Mouse (Mus musculus): ENCODE data around the gene Styx.
"Not testable (repeated sequence)": the region's sequence is repeated elsewhere in the genome, so short reads cannot be mapped to it uniquely, and the experiment has no call there.

Gene Styx

DNA sequence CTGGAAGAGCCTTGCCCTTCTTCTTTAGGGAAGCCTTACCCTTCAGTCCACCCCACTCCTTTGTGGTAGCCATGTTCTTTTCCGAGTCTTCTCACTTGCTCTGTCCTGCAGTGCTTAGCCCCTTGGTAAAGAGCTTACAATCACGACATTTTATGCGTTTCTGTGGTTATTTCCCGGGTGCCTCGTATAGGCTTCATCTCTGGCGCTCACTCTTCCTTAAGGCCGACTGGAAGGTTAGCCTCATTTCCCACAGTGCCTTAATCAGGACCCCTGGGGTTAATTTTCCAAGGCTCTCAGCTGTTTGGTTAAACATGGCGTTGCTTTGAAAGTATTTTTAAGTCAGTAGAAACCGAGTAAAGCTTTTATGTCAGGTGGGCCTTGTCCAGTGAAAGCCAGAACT lies 88.5 kb downstream of the Styx start:
- DNase-seq (ENCODE audit: low read depth) = no peak

DNA sequence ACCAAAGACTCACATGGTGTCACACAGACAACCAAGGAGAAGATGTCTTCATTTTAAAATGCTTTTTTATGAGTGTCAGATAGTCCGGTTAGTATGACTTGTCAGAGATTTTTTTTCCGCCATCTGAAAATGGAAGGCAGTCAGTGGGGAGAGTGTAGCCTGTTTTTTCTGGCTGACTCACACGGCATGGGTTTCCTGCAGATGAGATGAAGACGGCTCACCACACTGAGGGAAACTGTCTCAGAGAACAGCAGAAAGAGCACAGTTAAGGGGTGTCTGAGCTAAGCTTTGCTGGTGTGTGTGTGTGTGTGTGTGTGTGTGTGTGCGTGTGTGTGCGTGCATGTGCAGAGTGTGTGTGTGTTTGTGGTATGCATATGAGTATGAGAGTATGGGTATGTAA lies 90.4 kb downstream of the Styx start:
- DNase-seq (ENCODE audit: low read depth) = no peak

DNA sequence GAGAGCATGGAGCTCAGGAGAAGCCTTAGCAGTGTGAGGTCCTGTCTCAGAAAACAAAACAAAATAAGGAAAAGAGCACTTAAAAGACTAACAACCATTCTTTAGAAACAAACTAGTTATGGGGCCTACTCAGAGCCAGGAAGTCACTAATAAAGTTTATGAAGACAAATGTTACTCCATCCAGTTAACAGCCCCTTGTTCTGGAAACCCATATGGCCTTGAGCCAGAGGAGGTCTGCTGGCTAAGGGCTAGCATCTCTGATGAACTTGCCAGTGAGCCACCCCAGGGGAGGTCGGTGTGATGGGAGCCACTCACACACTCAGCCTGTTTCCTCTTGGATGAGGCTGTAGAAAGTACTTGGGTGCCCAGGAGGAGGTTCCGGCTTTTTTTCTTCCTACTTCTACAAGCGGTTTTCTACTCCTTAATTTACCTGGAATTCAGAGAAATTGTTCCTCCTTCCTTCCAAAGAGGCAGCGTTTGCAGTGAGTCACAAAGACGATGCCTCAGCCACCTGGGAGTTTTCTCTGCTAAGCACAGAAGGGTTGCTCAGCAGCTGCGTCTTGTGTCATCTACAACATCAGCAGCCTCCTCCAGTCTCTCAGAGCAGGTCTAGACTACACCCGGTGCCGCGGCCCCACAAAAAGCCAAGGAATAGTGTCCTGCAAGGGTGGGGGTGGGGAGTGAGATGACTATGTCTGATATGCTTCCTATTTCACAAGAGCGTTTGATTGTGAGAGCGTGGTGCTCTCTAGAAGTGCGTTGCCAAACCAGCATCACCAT lies 92.1 kb downstream of the Styx start:
- DNase-seq (ENCODE audit: low read depth) = no peak

DNA sequence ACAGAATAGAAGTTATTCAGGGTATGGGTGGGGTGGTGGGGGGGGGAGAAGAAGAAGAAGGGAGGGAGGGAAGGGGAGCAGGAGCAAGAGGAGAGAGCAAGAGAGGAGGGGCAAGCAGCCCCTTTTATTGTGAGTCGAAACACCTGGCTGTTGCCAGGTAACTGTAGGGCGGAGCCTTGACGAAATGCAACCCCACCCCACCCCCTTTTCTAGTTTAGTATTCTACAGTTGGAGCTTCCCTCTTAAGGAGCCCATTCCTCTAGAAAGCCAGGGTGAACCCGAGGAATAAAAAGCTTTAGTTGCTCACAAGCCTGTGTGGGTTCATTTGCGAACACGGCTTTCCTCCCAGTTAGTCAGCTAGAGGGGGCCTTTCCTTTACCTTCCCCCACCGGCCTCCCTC lies 94.0 kb downstream of the Styx start:
- DNase-seq (ENCODE audit: low read depth) = no peak

DNA sequence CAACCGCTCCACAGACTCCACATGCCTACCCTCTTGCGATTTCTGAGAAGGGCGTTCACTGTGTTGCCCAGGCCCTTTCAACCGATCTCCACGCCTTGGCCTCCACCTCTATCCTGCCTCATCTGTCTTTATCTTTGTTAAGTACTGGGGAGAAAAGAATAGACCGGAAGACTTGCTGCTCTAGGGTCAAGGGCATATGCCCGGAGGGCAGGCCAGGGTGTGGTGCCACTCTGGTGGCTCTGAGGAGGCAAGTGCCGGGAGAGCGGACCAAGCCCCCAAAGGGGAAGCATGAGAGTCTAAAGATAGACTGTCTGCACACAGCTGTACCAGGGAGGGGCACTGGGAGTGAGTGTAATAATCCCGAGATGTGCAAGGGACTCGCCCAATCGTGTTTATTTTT lies 94.6 kb downstream of the Styx start:
- no peak for DNase-seq (ENCODE audit: low read depth)

DNA sequence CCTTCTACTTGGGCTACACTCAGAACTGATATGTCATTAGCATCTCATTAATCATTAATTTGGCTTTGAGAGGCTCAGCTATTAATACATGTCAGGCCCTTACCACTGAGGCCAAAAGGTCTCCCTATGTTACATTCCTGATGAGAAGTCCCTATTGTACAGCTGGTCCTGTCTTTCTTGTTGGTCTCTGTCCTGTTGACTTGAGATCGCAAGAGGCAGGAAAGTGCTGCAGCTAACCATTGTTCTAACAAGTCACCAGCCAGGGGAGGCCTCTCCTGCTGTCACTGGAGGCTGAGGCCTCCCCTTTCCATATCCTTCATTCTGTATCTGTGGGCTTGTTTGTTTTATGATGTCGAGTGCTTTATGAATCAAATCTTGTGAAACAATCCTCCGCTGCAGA lies 95.9 kb downstream of the Styx start:
- no peak for DNase-seq (ENCODE audit: low read depth)

DNA sequence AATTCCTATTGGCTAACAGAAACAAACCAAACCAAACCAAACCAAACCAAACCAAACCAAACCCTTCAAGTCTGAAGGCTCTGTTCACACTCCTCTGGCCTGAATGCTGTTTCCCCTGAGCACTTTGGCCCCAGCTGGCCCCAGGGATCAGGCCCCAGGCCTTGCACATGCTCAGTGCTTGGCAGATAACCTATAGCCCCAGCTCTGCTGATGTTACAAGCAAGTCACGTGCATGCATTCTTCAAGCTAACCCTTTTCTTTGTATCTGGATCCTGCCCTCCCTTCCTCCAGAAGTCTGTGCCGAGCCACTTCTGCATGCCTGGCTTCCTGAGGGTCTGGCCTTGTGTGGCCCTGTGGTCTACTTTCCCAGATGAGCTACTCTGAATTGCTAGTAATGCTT lies 100.2 kb downstream of the Styx start:
- DNase-seq (ENCODE audit: low read depth) = no peak

DNA sequence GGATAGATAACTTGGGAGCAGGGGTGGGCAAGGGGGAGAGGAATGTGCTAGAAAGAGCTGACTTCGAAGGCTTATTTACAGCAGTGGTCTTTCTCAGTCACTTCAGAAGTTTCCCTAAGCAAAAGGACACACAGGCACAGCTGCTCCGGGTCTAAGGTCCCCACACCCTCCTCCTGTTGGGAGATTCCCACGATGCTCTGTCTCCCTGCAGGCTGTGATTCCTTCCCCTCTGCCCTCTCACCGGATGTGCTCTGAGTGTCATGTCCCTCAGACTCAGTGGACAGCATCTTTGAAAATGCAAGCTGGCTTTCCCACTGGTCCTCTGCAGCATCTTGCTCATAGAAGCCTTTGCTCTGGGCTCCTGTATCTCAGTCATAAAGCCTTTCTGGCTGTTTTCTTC lies 101.3 kb downstream of the Styx start:
- DNase-seq (ENCODE audit: low read depth) = no peak

DNA sequence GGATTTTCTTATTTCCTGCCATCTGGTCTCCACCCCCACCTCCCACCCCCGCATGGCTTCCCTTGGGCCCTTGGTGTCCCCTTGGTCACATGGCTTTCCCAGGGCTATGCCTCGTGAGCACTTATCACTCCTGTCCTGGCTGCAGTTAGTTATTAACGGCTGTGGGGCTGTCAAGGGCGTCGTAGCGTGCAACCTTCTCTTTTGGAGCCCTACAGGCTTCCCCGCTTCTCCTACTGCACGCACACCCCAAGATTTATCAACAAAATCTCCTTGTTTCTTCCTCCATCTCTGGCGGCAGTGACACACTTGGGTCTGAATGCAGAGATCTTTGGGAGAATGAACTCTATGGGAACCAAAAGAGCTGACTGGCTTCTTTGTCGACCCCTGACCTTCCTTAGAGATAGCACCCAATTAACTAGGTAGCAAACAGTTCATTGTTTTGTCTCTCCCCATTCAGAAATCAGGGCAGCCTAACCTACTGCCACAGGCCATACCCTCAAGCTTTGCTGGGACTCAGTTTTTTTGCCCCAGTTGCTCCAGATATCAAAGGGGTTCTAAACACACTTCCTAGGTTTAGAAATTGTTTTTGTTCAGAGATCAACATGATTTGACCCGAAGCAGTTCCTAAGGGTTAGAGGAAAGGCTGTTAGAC lies 102.1 kb downstream of the Styx start:
- DNase-seq (ENCODE audit: low read depth) = no peak

DNA sequence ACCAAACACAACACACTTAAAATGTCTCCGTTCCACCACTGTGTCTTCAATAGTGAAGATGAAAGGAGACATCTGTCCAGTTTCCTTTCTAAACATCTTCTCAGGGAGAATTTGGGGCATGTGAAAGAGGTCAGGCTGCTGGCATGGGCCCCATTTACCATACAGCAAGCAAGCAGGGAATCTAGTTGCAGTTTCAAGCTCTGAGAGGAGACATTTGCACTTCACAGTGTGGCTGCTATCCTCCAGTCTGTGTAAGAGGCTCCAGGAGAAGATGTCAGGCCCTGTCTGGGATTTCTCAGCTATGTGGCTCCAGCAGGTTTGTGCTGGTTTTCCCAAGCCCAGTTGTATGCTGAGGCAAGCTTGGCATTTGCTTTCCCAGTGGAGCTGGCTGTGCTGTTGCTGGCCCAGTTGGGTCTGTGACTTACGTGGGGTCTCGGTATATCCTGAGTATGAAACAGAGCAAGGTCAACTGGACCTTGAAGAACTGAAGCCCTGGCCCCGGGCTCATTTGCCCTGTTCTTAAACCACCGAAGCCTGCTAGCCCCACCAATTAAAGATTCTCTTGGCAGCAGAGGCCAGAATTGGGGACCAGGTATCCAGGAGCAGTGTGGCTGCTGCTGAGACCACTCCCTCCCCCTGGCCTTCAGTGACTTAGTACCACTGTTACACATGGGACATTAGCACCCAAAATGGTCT lies 102.8 kb downstream of the Styx start:
- no peak for DNase-seq (ENCODE audit: low read depth)

DNA sequence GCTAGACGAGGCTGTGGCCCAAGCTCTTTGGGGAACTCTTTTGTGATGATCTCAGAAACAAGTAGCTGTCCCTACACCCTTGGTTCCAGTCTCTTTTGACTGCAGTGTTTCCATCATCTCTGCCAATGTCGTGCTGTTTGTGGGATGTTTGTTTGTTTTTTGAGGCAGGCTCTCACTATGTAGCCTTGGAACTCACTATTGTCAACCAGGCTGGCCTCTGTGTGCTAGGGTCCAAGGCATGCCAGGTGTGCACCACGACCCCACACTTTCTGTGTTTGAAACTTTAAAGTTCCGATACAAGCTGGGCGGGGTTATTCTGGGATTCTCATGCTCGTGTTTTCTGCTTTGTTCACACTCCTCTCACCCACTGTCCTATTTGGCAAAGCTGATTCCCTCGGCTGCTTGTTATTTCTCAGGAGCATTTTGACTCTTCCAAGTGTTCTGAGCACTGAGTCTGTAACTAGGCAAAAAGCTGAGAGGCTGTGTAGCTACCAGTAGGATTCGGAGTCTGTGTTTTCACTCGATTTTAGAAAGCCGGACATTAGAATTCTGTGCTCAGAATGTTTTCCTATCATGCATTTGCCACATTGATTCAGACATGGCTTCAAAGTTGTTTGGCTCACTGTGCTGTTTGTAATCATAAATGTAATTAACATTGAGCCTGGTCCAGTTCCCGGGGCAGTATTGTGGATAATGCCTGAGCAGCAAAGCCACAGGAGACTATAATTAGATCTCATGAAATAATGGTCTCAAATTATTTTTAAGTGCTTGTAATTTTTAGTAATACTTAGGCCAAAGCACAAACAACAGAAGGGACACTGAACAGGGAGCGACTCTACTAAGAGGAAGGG lies 105.0 kb downstream of the Styx start:
- no peak for DNase-seq (ENCODE audit: low read depth)

DNA sequence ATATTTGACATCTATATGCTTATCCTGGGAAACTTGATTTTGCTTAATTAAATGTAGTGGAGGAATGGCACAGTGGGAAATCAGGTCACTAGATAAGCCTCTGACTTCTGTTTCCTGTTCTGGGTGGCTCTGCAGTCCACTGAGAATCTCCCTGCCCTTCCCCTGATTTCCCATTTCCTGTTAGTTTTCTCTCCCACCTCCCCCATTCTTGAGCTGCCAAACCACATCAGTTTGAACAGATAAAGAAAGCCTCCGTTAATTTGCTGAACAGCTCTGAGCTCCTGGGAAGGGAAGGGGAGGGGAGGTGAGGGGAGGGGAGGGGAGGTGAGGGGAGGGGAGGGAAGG lies 105.6 kb downstream of the Styx start:
- no peak for DNase-seq (ENCODE audit: low read depth)

DNA sequence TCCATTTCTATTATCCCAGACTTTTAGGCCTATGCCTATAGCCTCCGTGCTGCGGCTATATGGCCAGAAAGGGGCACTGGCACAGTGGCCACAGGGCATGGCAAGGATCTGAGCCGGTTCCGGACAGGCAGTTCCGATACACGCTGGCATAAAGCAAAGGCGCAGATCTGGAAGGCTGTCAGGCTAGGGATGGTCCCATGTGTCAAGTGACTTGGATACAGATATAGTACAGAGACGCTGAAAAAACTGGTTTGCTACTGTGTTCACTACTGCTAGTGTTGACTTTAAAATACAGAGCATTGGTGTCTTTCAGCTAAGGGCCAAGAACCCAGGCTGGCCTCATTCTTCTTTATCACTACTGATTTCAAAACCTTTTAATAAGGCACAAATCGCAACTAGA lies 106.1 kb downstream of the Styx start:
- DNase-seq (ENCODE audit: low read depth) = no peak

DNA sequence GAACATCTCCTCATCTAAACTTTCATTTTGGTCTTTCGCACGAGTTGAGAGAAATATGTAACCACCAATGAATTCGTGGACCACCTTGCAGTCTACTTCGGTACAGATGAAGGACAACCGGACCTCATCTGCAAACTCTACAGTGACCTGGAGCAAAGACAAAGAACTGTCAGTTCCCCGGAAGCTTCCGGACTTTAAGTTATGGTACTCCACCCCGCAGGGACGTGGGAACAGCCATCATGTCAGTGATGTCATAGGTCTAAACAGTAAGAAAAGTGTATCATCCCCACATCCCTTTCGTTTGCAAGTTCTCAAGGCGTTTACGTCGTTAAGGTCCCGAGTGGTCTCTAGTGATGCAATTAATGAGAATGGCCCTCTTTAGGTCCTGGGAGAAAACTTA lies 109.0 kb downstream of the Styx start:
- no peak for DNase-seq (ENCODE audit: low read depth)

DNA sequence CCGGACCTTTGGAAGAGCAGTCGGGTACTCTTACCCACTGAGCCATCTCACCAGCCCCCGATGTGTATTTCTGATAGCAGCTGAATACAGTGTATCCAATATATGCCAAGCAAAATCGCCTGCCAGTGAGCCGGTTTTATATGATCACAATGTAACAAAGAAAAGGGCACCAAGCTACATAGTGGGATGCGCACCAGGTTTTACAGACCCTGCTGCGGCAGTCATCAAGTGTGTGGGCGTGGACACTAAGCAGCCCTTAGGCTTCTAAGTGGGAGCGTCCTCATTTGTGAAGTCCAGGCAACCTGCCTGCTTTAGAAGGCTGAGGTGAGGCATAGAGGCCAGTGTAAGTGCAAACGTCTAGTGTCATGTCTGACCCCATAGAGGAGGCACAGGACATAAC lies 109.6 kb downstream of the Styx start:
- DNase-seq (ENCODE audit: low read depth) = no peak

DNA sequence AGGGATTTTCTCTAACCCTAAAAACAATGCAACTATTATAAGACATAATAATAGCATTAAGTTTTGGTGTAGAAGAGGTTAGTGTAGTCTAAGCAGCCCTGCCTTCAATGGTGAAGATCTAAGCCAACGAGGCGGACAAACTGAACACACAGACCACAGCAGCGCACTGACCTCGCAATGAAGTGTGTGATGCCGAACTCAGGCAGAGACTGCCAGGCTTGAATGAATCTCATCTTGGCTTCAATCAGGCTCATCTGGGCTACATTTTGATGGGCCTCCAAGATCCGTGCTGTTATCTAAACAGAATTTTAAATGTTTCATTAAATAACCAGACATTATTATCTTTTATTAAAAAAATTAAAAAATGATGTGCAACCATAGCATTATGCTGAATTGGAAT lies 111.1 kb downstream of the Styx start:
- DNase-seq (ENCODE audit: low read depth) = no peak

DNA sequence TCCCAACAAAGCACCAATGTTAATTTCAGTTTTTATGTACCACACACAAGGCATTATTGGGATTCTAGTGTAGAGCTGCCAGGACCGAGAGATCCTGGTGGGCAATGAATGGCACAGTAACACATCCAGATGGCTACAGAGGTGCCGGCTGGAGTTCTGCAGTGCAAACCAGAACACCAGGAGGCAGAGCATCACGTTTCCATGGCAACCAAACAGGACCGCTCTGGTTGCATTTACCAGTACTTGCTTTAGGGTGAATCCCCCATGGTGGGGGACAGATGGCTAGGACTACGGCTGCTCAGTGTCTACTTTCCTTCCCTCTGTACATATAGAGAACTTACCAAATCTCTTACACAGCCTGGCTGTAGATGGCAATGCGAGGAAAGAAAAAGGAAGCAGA lies 111.5 kb downstream of the Styx start:
- DNase-seq (ENCODE audit: low read depth) = no peak

DNA sequence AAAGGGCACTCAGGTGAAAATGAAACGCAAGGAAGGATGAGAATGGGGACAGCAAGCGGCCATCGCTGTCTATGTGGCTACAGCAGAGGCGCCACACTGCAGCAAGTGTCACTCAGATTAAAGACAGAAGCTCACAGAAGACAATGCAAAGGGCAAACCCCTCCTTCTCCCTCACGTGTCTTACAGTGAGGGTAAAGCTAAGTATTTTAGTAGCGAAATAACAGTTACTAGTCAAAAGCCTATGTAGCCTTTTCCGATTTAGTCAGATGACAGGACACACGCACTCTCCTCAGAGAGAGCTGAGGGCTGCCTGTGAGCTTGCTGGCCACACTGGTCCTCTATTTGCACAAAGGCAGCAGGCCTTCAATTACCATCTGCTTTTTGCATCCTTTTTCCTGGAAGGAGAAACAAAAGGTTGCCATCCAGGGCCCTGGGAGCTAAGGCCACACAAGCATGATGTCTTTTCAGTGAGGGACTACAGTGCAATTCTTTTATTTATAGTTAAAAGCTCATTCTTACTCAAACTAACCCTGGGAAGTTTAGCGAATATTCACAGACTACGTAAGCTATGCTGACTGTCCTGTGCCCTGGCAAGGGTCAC lies 112.1 kb downstream of the Styx start:
- DNase-seq (ENCODE audit: low read depth) = no peak

DNA sequence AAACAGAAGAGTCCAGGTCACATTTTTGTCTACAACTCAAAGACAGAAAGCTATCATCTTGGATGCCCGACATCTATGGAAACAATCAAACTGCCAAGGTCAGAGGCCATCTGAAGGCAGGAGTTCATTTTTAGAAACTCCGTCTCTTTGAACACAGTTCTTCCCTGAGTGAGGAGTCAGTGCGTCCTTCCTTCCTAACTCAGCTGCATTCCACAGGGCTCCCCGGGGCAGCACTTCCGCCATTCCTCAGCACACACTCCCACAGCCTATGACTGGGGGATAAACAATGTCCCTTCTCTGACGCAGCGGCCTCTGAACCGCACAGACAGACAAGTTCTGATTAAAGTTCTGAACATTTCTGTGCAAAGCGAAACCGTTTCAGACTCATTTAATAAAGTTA lies 112.7 kb downstream of the Styx start:
- no peak for DNase-seq (ENCODE audit: low read depth)

DNA sequence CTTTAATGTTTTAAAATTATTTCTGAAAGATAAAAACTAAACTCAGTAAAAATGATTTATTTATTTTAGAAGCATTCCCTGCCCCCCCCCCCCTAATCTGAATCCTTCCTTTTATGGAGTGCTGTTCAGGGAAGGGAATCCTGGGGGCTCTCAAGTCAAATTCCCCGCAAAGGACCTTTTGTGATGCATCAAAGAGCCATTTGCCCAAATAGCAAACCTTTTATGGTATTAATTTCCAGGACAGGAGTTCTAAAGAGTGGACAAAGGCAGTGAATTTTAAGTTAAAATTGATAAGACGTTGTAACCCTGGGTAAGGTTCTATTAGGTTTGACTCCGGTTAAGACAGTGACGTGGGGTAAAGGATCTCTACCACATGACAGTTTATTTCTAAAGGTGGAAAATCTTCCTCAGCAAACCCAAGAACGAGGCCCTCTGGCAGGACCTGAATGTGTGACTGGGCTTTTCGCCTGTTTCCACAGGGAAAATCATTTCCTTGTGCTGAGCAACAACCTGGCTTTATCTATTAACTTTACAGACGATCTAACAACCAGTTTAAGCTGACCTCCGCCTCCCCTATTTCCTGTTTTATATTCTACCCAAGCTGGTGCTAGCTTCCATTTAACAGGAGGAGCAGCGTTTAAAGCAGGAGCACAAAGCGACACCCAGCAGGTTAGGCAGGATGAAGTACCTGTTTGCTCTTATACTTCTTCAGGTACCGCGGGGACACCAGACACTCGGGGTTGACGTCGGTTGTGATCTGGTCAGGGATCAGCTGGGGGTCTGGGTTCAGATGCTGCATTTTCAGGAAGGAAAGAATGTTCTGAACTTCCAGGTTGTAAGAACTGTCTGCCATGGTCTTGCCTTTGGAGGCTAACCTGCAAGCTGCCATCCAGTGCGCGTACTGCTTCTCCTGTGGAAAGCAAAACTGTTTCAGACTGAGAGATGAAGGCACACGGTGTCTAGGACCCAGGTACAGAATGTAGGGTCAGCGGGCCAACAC lies 113.4 kb downstream of the Styx start:
- DNase-seq (ENCODE audit: low read depth) = no peak

DNA sequence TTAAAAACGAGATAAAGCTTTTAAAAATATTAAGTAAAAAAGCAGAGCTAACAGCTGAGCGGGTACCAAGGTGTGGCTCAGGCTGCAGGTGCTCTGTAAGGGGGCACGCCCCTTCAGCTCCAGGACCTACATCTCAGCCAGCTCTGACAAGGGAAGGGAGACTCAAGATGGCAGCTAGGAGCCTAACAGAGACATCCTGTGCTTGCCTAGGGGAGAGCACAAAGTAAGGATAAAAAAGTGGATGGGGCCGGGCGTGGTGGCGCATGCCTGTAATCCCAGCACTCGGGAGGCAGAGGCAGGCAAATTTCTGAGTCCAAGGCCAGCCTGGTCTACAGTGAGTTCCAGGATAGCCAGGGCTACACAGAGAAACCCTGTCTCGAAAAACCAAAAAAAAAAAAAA lies 115.5 kb downstream of the Styx start:
- DNase-seq (ENCODE audit: low read depth) = not testable (repeated sequence)

Measured in c-Kit-positive CD71-negative TER-119-negative erythroid progenitor cells, embryonic 14.5 days (primary cell).